14 mouse cellular contexts compared by ENCODE assay signal in genomic region chr6:97259926-97260325, GRCm38 (mm10). TPM values are rescaled to one million over a fixed set of nuclear protein-coding genes. Genes with fewer than 3 reads are reported as not detected.
"Had no signal": no experiment of that assay in that cellular context is flagged by ENCODE, and none has a peak within 500 bp of the region (broad histone marks: within the 10 kb centered on the region; RNA-seq: fewer than 3 reads in every experiment).

No protein-coding gene starts in this region.

RNA-seq across cellular contexts. Expression of gene Lmod3, which starts 7.4 kb away (rescaled TPM):
- total RNA-seq: hematopoietic stem cell, adult 5-6 weeks; layer of hippocampus, adult 18-20 months; layer of hippocampus, adult 2 months; layer of hippocampus, postnatal 14 days; layer of hippocampus, postnatal 25 days; layer of hippocampus, postnatal 36 days; left cerebral cortex, adult 18-20 months; left cerebral cortex, adult 2 months had no signal
- polyA plus RNA-seq: hindbrain, embryonic 10.5 days; hindbrain, embryonic 14.5 days; hindbrain, embryonic 15.5 days; hindbrain, embryonic 16.5 days; hindbrain, postnatal 0 days; kidney, embryonic 14.5 days had no signal
